Mouse (Mus musculus): ENCODE measurements around the gene Sumo1.

- TF ChIP-seq GATA1 (IDR thresholded peaks at IDR 0.05; ENCODE audit: borderline replicate concordance, low read length): no peak
- TF ChIP-seq FLI1 (IDR thresholded peaks at IDR 0.05; ENCODE audit: low read length): no peak
These were observed 101.3 kb downstream of the Sumo1 start for GRCm38 (mm10) chr1:59569301-59569700.

Data from megakaryocyte, embryonic 14.5 days (primary cell).